Mouse (Mus musculus) megakaryocyte progenitor cell, adult 5-6 weeks (primary cell): ENCODE data around the gene Bsg. TPM values are rescaled to one million over a fixed set of nuclear protein-coding genes. Genes with fewer than 3 reads are reported as not detected.

Experiments
- ATAC-seq: replicated peaks from 2 replicates; pipeline ENCODE4 v1.8.0; 2016; ENCODE audit warnings: mild to moderate bottlenecking, moderate TSS enrichment, inconsistent platforms; ENCODE audit not compliant: poor library complexity
- total RNA-seq, 2 experiments: library from RNA; stranded (forward) in 1 of 2; stranded (reverse) in 1 of 2; fragments of 157-497, 149-512 nt in 1 of 2; fragments of 200-1000 nt in 1 of 2; gene quantifications; 2 replicates each; pipeline versions ENCODE4 v1.2.3 to v1.2.4; 2015 to 2017

The Bsg gene
- total RNA-seq (2015) (441 and 471 TPM in 2 replicates), total RNA-seq (2017) (272 TPM in 2 replicates)

GRCm38 (mm10) chr10:79704065-79704969 is at the start of gene Bsg:
TSS of gene Bsg (plus strand) at chr10:79704491.
- peak; percentile 88 for ATAC-seq

- no peak for ATAC-seq
Measured at GRCm38 (mm10) chr10:79654946-79655395, 49.3 kb upstream of the Bsg start.

GRCm38 (mm10) chr10:79658829-79659228 is 45.5 kb upstream of the Bsg start:
- ATAC-seq = peak; percentile 70

GRCm38 (mm10) chr10:79660298-79660697 is 44.0 kb upstream of the Bsg start:
- peak; percentile 55 for ATAC-seq

DNA sequence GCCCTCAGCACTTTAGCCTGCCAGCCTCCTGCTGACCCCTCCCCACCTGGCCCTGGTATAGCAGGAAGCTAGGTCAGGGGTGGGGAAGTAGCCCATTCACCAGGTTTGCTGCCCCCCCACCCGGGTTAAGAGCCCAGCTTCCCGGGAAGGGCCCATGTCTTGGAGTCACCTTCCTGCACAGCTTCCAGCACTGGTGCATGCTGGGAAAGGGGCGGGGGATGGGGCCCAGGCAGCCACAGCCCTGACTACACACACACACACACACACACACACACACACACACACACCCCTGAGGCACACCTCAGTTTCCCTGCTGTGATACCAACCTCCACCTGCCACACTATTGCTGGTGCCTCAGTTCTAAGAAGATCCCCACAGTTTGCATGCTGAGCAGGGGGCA is 42.4 kb upstream of the Bsg start:
- no peak for ATAC-seq

DNA sequence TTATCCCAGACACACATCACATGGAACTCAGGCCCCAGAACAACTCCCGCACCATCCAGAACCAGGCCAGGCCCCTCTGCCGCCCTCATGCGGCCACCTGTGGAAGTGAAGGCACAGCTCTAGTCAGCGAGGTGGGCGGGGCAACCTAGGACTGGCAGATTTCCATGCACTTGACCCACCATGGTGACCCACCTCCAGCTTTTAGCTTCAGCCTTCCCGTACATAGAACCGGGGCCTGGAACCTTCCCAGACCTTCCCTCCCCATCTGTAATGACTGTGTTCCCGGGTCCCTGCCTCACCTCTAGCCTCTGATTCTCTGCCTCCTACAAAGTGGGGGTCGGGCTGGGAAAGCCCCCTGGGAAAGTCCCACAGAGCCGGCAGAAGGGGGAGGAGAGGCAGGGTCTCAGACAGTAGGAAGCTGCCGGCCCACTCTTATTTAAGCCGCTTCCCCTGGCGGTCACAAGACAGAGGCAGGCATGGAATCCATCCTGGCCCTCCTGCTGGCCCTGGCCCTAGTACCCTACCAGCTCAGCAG is 40.1 kb upstream of the Bsg start, which contains the start of gene Madcam1:
Madcam1 (plus strand) TSS at position 429 of the 535 bp plus-strand sequence.
- peak; percentile 70 for ATAC-seq

DNA sequence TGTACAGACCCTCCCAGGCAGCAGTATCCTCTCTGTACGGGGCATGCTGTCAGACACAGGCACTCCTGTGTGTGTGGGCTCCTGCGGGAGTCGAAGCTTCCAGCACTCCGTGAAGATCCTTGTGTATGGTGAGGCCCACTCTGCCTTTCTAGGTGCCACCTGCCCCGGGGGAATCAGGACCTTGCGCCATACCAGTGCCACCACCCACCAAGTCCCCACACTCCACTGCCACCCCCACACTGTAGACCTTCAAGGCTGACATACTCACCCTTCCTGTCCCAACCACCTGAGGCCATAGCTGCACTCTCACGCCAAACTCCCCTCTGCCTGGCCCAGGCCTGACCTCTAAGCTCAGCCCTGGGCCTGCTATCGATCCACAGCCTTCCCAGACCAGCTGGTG is 39.2 kb upstream of the Bsg start:
- ATAC-seq = no peak

- ATAC-seq = no peak
Measured at GRCm38 (mm10) chr10:79666493-79666892, 37.8 kb upstream of the Bsg start.

DNA sequence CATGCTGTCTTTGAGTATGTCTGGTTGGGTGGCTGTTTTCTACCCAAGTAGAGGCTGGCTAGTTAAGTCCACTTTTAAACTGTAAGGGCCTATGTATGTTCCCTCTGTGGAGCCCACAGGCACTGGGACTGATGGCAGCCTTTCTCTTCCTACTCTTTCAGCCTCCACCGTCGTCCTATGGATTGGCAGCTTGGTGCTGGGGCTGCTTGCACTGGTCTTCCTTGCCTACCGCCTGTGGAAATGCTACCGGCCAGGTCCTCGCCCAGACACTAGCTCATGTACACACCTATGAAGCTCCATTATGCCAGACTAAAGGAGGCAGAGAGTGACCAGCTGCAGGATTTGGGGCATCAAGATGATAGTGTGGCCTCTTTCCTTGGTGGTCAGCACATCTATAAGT is 36.2 kb upstream of the Bsg start:
- ATAC-seq = no peak

DNA sequence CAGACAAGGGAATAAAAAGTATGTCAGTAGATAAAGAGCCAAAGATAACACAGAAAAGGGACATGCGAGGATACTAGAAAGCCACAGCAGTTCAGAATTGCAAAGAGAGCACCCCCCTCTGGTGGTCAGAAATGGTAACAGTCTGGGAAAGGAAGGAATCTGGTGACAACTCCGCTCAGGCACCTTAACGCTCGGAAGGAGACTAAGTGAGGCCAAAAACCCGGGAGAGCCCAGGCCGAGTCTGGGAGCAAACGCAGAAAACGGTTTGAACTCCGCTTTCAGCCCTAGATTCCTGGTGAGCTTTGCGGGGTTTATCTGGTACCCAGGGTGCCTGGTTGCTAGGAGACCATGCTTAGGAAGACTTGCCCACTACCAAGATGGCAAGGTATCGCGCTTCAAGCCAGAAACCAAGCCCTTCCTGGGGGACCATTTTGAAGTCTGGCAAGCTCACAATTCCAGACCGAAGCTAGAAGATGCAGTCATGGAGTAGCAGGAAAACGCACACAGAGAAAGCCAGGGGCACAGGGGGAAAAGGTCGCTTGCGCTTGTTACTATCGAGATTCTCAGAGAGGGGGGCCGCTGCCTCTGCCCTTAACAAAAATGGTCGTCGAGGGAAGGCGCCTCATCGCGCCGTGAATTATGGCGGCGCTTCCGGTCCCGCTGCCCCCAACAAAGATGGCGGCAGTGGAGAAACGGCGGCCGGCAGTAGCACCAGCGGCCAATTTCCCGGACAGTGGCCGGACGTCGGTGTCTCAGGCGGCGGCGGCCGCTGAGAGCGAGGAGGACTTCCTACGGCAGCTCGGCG is 35.3 kb upstream of the Bsg start, which contains the start of gene Tpgs1:
Tpgs1 (plus strand) TSS at position 599 of the 805 bp plus-strand sequence.
- ATAC-seq = peak; percentile 75

- peak; percentile 20; the same call in 1 of the 2 replicates for ATAC-seq
Measured at GRCm38 (mm10) chr10:79669576-79670057, 34.7 kb upstream of the Bsg start.

- 0 out of 2 replicates have a peak, but pooled peaks have one; percentile 14 for ATAC-seq
Measured at GRCm38 (mm10) chr10:79670071-79670888, 34.0 kb upstream of the Bsg start.

- ATAC-seq = no peak
Measured at GRCm38 (mm10) chr10:79671396-79672087, 32.7 kb upstream of the Bsg start.

- ATAC-seq = no peak
Measured at GRCm38 (mm10) chr10:79672088-79672455, 32.2 kb upstream of the Bsg start.

DNA sequence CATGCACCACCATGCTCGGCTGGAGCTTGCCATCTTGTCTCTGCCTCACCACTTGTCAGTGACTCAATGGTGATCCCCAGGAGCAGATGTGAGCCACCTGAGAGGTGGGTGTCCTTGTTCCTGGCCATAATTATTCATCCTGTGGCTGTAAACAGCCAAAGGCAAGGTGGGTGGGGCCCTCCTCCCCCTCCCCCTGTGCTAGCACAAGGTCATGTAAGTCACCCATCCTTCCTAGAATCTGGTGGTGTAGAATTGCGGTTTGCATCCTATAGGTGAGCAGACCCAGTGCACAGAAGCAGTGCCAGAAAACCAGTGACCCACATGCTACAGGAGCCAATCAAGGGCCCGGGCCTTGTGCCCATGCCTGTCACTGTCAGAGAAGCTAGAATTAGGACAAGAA is 31.2 kb upstream of the Bsg start:
- no peak for ATAC-seq

DNA sequence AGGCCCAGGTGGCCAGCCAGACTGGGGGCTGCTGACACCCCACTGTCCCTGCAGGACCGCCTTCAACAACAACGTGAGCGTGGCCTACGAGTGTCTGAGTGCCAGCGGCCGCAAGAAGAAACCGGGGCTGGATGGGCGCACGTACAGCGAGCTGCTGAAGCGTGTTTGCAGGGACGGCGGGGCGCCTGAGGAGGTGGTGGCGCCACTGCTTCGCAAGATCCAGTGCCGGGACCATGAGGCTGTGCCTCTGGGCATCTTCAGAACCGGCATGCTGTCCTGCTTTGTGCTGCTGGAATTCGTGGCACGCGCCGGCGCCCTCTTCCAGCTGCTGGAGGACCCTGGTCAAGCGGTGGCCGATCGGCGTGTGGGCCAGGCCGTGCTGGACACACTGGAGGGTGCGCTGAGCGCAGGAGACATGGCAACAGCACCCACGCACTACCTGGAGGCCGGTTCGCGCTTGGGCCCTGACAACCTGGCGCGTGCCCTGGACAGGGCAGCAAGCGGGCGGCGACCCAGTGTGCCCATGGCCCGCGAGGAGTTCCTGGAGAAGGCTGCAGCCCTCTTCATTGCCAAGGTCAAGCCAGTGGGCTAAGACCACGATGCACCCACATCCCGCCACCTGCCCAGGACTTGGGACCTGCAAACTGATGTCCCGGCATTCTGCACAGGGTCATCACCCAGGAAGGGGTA is 28.8 kb upstream of the Bsg start:
- no peak for ATAC-seq

DNA sequence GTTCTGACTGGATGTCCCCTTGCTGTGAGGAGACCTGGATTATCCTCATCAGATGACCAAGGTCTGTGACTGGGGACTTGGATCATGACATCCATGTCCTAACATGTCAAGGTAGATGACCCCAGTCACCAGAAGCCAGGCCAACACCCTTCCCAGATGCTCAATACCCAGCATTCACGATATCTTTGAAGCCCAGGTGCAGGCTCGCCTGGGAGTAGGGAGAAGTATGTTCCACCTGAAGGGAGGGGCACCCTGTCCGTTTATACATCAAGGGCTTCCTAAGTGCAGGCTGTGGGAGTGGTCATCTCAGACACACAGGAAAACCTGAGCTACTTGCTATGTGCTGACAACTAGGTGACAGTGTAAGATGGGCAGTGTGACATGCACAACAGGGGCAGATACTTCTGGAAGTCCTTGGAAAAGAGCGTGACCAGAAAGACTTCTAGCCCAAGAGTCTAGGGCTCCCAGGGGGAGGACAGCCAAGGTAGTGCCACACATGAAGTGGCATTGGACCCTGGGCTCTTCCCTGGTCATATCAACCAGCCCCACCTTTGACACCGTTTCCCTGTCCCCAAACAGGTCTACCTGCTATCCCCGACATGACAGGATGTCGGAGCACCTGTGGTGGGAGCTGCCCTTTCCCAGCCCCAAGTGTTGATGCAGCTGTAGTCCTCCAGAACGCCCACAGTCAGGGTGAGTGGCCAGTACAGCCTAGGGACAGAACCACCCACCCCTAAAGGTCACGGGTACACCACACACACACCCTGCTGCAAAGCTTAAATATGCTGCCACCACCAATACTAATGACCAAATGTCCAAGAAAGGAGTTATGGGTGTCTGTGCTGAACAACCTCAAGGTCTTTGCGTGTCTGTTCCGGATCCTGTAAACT is 23.4 kb upstream of the Bsg start:
- 0 out of 2 replicates have a peak, but pooled peaks have one; percentile 0 for ATAC-seq
